Mouse (Mus musculus): ENCODE results near the gene Irx3. TPM values are rescaled to one million over a fixed set of nuclear protein-coding genes. Genes with fewer than 3 reads are reported as not detected.

Irx3 gene
- polyA plus RNA-seq, 1 experiment from 2014 or later, result 0.29 TPM

- ATAC-seq, result no peak
- no peaks in the 10 kb centered on the region; the same call in 1 of the 2 replicates for H3K27me3 ChIP-seq (replicated peaks; ENCODE audit: control insufficient read depth, insufficient read depth, low read length)
- whole genome bisulfite sequencing, result 85% methylated on average over 15 of the region's 15 CpGs
- H3K27ac ChIP-seq (ENCODE audit: low read depth, low read length), result no peak overlapping the region
- no peaks in the 10 kb centered on the region for H3K9me3 ChIP-seq (ENCODE audit: control insufficient read depth)
- no peaks in the 10 kb centered on the region for H3K36me3 ChIP-seq (ENCODE audit: control insufficient read depth, insufficient read depth)
- TF ChIP-seq CTCF (IDR thresholded peaks at IDR 0.05; ENCODE audit: low read depth), result no peak
- no peak overlapping the region for H3K4me2 ChIP-seq (replicated peaks; ENCODE audit: low read depth)
- H3K9ac ChIP-seq (ENCODE audit: low read depth, low read length), result no peak overlapping the region
- H3K4me1 ChIP-seq (replicated peaks; ENCODE audit: control insufficient read depth, insufficient read depth, low read length), result no peaks in the 10 kb centered on the region
- H3K4me3 ChIP-seq (ENCODE audit: low read depth, low read length), result no peak overlapping the region
These were observed 51.6 kb downstream of the Irx3 start for GRCm38 (mm10) chr8:91750096-91750793.

- no peaks in the 10 kb centered on the region for H3K36me3 ChIP-seq (ENCODE audit: control insufficient read depth, insufficient read depth)
- H3K4me3 ChIP-seq (ENCODE audit: low read depth, low read length), result no peak overlapping the region
- no peak overlapping the region for H3K4me2 ChIP-seq (replicated peaks; ENCODE audit: low read depth)
- no peak for TF ChIP-seq CTCF (IDR thresholded peaks at IDR 0.05; ENCODE audit: low read depth)
- no peak for ATAC-seq
- no peak overlapping the region for H3K27ac ChIP-seq (ENCODE audit: low read depth, low read length)
- no peaks in the 10 kb centered on the region for H3K9me3 ChIP-seq (ENCODE audit: control insufficient read depth)
- H3K4me1 ChIP-seq (replicated peaks; ENCODE audit: control insufficient read depth, insufficient read depth, low read length), result no peaks in the 10 kb centered on the region
- no peak overlapping the region for H3K9ac ChIP-seq (ENCODE audit: low read depth, low read length)
- 83% methylated on average over 5 of the region's 5 CpGs for WGBS
- H3K27me3 ChIP-seq (replicated peaks; ENCODE audit: control insufficient read depth, insufficient read depth, low read length), result no peaks in the 10 kb centered on the region; the same call in 1 of the 2 replicates
These were observed 52.5 kb downstream of the Irx3 start for GRCm38 (mm10) chr8:91749412-91749811.
